Mouse (Mus musculus) kidney, adult 8-10 months (tissue): ENCODE measurements around the gene Galnt9.
A peak's percentile ranks its signal among the peaks of the same experiment; 100 is the strongest.

Source experiments
- DNase-seq, 2 experiments: peaks; one replicate each; pipeline ENCODE4 v3.0.0; 2022

The Galnt9 gene

GRCm38 (mm10) chr5:110543951-110544690 is at the start of gene Galnt9:
Gene Galnt9 (plus strand): TSS chr5:110544355.
- peak; percentile 14 to 39 for DNase-seq

GRCm38 (mm10) chr5:110494396-110494795 is 49.8 kb upstream of the Galnt9 start:
- DNase-seq: peak in 1 of 2 experiments; percentile 9

GRCm38 (mm10) chr5:110495051-110495450 is 49.1 kb upstream of the Galnt9 start:
- peak; percentile 22 to 59 for DNase-seq

DNA sequence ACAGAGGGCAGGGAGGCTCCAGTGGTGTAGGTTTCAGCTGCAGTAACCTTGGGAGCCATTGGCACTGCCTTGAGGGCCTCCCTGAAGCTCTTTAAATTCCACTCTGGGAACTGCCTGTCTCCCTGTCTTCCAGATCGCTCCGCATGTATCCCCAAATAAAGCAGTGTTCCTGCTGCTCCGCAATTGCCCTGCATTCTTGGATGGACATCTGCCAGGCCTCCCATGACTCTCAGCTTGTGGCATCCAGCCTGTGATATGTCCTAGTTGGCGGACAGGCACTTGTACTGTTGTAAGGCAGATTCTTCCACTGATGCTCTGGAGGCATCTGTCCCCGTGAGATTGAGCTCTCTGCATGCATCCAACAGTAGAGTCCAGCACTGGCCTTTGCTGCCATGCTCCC is 46.6 kb upstream of the Galnt9 start:
- DNase-seq: no peak

- no peak for DNase-seq
Measured at GRCm38 (mm10) chr5:110498071-110498470, 46.1 kb upstream of the Galnt9 start.

DNA sequence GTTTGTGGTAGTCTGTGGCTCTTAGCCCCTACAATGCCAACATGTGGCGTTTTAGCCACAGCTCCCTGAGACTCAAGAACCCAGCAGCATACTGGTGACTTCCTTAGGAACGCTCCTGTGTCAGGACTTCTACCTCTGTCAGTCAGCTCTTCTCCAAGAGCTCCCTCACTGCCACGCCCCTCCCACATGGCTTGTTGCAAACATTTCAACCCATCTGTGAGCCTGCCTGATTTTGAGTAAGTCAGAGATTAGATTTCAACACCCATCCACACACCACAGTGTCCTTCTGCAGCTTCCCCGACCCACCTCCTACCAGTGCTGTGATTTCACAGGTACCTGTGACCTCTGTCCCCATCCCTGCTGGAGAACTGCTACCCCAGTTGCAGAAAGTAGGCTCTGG is 43.9 kb upstream of the Galnt9 start:
- DNase-seq: no peak

GRCm38 (mm10) chr5:110503361-110503760 is 40.8 kb upstream of the Galnt9 start:
- no peak for DNase-seq

GRCm38 (mm10) chr5:110505611-110506294 is 38.4 kb upstream of the Galnt9 start:
- DNase-seq: no peak

DNA sequence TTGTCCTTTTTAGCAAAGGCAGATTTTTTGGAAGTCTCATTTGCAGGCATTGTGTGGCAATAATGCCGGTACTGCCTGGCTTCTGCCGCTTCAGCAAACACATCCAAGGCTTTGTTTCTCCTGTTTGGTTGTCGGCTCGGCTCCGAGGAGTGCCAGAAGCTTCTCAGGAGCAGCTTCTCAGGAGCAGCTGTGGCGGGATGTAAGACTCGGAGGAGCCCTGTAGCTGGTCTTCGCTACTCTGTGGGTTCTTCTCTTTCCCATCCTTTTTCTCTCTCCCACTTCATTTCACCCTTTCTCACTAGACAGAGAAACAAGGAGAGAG is 37.9 kb upstream of the Galnt9 start:
- no peak for DNase-seq

DNA sequence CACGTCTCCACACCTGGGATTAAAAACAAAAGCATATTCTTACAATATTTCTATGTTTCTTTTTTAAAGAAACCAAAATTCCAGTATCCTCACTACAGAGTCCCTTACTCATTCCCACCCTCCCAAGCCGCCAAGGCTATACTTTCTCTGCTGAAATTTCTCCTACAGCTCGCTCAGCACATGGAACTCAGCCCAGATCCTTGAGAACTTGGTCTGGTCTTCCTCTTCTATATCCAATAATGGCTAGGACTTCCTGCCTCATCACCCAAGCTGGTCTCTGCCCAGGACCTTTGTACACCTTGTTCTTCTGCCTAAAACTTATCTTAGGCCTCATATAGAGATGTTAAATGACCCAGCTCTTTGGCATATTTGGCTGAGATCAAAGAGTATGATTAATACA is 37.3 kb upstream of the Galnt9 start:
- DNase-seq: no peak

- DNase-seq: no peak
Measured at GRCm38 (mm10) chr5:110507943-110508342, 36.2 kb upstream of the Galnt9 start.

DNA sequence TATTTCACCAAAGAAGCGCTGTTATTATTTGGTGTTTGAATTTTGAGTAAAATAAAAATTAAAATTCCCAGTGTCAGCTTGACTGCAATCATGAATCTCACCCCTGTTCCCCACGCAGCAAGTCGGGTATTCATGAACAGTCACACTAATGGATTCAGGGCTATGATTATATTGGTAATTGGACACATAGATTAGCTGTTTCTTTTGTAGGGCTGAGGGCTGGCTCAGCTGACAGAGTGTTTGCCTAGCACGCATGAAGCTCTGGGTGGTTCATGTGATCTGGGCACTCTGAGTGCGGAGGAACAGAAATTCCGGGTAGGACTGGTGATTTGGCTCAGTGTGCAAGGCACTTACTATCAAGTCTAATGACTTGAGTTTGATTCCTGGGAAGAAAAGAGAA is 33.8 kb upstream of the Galnt9 start:
- no peak for DNase-seq

DNA sequence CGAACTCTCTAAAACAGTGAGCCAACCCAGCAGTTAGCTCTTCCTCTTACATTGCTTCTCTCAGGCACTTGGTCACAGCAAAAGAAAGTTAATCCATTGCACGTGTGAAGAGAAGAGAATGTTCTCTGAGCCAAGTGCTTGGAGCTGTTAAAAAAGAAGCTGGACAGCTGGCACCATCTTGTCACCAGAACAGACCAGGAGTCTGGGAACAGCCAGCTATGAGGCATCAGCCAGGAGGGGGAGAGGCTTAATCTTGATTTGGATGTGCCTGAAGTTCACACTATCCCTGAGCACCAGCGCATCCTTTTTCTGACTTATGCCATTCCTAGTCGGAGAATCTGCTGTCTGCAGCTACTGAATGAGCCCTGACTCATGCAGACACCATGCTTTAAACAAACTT is 30.4 kb upstream of the Galnt9 start:
- DNase-seq: no peak

DNA sequence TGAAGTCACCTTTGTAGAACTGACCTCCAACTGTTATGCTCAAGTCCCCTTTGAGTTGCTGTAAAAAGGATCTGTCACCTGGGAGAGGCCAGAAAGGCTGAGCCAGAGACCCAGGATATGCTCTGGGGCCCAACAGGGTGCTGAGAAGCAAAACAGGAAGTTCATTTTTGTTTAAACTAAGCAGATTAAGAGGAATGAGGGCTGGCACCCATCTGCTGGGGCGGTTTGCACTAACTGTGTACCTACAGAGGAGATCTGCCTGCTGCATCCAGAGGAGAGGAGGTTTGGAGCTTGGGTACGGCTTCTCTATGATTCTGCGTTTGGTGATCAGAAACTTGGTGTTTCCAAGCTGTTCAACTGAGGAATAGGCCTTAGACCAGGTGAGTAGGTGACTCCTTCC is 29.5 kb upstream of the Galnt9 start:
- DNase-seq: no peak

GRCm38 (mm10) chr5:110516390-110516789 is 27.8 kb upstream of the Galnt9 start:
- DNase-seq: no peak

GRCm38 (mm10) chr5:110518086-110518783 is 25.9 kb upstream of the Galnt9 start:
- DNase-seq: no peak

- DNase-seq: no peak
Measured at GRCm38 (mm10) chr5:110520974-110521373, 23.2 kb upstream of the Galnt9 start.

- no peak for DNase-seq
Measured at GRCm38 (mm10) chr5:110521822-110522221, 22.3 kb upstream of the Galnt9 start.

- no peak for DNase-seq
Measured at GRCm38 (mm10) chr5:110523296-110523695, 20.9 kb upstream of the Galnt9 start.

GRCm38 (mm10) chr5:110525701-110526100 is 18.5 kb upstream of the Galnt9 start:
- DNase-seq: no peak

DNA sequence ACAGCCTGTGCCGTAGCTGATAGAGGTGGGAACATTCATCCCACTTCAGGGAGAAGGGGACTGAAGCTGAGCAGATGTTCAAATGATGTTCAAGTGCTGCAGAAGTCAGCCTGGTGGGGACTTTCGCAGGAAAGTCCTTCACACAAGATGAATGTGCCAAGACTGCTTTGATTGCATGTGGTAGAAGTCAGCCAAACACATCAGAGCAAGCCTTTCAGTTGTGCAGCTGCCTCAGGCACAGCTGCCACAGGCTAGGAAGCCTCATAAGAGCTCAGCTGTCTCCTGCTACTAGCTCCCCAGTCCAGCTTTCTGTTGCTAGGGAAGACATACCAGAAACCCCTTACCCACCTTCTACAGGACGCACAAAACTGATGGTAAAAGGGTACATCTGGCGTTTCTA is 17.6 kb upstream of the Galnt9 start:
- no peak for DNase-seq

GRCm38 (mm10) chr5:110531091-110531490 is 13.1 kb upstream of the Galnt9 start:
- no peak for DNase-seq

DNA sequence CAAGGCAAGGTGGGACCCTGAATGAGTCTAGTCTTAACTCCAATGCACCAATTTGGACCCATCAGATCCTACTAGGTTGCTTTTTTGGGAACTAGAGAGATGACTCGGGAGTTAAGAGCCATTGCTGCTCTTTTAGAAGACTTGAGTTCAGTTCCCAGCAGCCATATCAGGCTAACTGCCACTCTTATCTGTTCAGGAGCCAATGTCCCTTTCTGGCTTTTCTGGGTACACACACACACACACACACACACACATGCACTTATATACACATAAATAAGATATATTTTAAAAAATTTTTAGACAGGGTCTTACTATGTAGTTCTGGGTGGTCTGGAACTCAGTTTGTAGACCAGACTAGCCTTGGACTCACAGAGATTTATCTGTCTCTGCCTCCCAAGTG is 9.8 kb upstream of the Galnt9 start:
- no peak for DNase-seq

DNA sequence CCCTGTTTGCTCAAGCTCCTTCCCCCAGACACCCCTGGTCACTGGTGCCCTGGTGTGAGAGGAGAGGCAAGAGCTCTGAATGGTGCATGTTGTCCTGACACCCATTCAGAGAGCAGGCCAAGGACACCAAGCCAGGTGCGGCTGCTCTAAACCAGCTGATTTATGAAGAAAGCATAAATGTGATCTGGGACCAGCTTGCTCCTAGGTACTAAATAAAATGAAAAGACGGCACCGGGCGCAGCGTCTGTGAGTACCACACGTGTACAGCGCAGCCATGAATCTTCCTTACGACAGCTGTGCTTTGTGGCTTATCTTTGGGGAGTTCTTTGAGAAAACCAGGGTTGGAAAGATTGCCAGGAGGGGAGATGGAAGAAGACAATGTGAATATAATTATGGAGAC is 8.2 kb upstream of the Galnt9 start:
- DNase-seq: no peak
